Mouse (Mus musculus): ENCODE measurements around the gene Zkscan16.

Zkscan16 gene

GRCm38 (mm10) chr4:58941638-58942037 lies 1.8 kb upstream of the Zkscan16 start:
- DNase-seq (ENCODE audit: low spot score): no peak

- no peak for DNase-seq (ENCODE audit: low spot score)
These were observed 486 bp upstream of the Zkscan16 start for GRCm38 (mm10) chr4:58942942-58943341.

- DNase-seq (ENCODE audit: low spot score): no peak
These were observed 752 bp downstream of the Zkscan16 start for GRCm38 (mm10) chr4:58944206-58944553.

GRCm38 (mm10) chr4:58944695-58945094 lies 1.3 kb downstream of the Zkscan16 start:
- DNase-seq (ENCODE audit: low spot score): no peak

- DNase-seq (ENCODE audit: low spot score): no peak
These were observed 5.0 kb downstream of the Zkscan16 start for GRCm38 (mm10) chr4:58948391-58948790.

GRCm38 (mm10) chr4:58952630-58953029 lies 9.2 kb downstream of the Zkscan16 start:
- no peak for DNase-seq (ENCODE audit: low spot score)

- DNase-seq (ENCODE audit: low spot score): no peak
These were observed 18.3 kb downstream of the Zkscan16 start for GRCm38 (mm10) chr4:58961719-58962118.

- no peak for DNase-seq (ENCODE audit: low spot score)
These were observed 19.8 kb downstream of the Zkscan16 start for GRCm38 (mm10) chr4:58963271-58963670.

- DNase-seq (ENCODE audit: low spot score): no peak
These were observed 21.7 kb downstream of the Zkscan16 start for GRCm38 (mm10) chr4:58965136-58965535.

GRCm38 (mm10) chr4:58970678-58971077 lies 27.2 kb downstream of the Zkscan16 start:
- DNase-seq (ENCODE audit: low spot score): no peak

GRCm38 (mm10) chr4:58975711-58976110 lies 32.3 kb downstream of the Zkscan16 start:
- DNase-seq (ENCODE audit: low spot score): no peak

- no peak for DNase-seq (ENCODE audit: low spot score)
These were observed 38.0 kb downstream of the Zkscan16 start for GRCm38 (mm10) chr4:58981421-58981820.

- DNase-seq (ENCODE audit: low spot score): no peak
These were observed 39.4 kb downstream of the Zkscan16 start for GRCm38 (mm10) chr4:58982806-58983205.

GRCm38 (mm10) chr4:58985157-58985648 lies 41.8 kb downstream of the Zkscan16 start:
- peak; percentile 88 for DNase-seq (ENCODE audit: low spot score)

- peak; percentile 84 for DNase-seq (ENCODE audit: low spot score)
These were observed 43.2 kb downstream of the Zkscan16 start, which contains the start of gene Ptgr1 for GRCm38 (mm10) chr4:58986540-58987190. Ptgr1 (minus strand) TSS chr4:58987119.

GRCm38 (mm10) chr4:58989303-58989898 lies 46.0 kb downstream of the Zkscan16 start:
- DNase-seq (ENCODE audit: low spot score): no peak

GRCm38 (mm10) chr4:58990609-58991434 lies 47.4 kb downstream of the Zkscan16 start:
- no peak for DNase-seq (ENCODE audit: low spot score)

- no peak for DNase-seq (ENCODE audit: low spot score)
These were observed 48.8 kb downstream of the Zkscan16 start for GRCm38 (mm10) chr4:58992195-58992594.

- DNase-seq (ENCODE audit: low spot score): no peak
These were observed 51.3 kb downstream of the Zkscan16 start, which contains the start of gene Dnajc25 for GRCm38 (mm10) chr4:58994762-58995161. Dnajc25 (plus strand) TSS chr4:58995062.

GRCm38 (mm10) chr4:58995251-58995693 lies 51.8 kb downstream of the Zkscan16 start:
- DNase-seq (ENCODE audit: low spot score): no peak

- peak; percentile 44 for DNase-seq (ENCODE audit: low spot score)
These were observed 53.7 kb downstream of the Zkscan16 start for GRCm38 (mm10) chr4:58997081-58997480.

GRCm38 (mm10) chr4:58998688-58999087 lies 55.3 kb downstream of the Zkscan16 start:
- DNase-seq (ENCODE audit: low spot score): no peak

GRCm38 (mm10) chr4:58999686-59000085 lies 56.3 kb downstream of the Zkscan16 start:
- peak; percentile 69 for DNase-seq (ENCODE audit: low spot score)
